10 mouse cellular contexts compared by ENCODE assay signal in the genomic region with DNA sequence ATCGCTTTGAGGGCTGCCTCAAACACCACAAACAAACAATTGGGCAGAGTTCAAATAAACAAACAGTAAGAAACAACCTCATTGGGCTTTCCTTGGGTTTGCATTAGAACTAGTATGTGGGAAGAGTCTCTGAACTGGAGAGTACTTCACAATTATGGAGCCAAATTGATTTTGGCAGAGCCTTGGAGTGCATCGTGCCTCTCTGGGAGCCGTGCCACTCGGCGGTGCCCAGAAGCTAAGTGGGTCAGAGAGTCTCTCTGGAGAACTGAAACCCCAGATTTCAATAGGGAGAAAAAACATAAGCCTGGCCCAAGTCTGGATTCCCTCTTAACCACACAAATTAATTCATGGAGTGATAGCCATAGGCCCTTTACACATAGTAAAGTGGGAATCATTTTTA.
A peak's percentile ranks its signal among the peaks of the same experiment; 100 is the strongest.
DNase-seq lines count a peak whose midpoint lies in the region; ATAC-seq lines count a peak whose summit lies in the region.
"Had no signal": no experiment of that assay in that cellular context is flagged by ENCODE, and none has a peak within 500 bp of the region (broad histone marks: within the 10 kb centered on the region; RNA-seq: fewer than 3 reads in every experiment).

No protein-coding gene starts in this region.

- H3K27ac ChIP-seq in heart, embryonic 11.5 days (ENCODE audit: low read depth, low read length): no peak overlapping the region
- H3K27ac ChIP-seq: liver, embryonic 14.5 days had no signal

- no peak overlapping the region for H3K4me3 ChIP-seq in heart, embryonic 11.5 days (ENCODE audit: low read depth, low read length)

- no peaks in the 10 kb centered on the region for H3K36me3 ChIP-seq in heart, embryonic 11.5 days (ENCODE audit: control insufficient read depth, insufficient read depth, low read length)

- H3K27me3 ChIP-seq in heart, embryonic 11.5 days (ENCODE audit: control insufficient read depth, insufficient read depth, low read length): no peaks in the 10 kb centered on the region

- no peaks in the 10 kb centered on the region for H3K9me3 ChIP-seq in heart, embryonic 11.5 days (replicated peaks; ENCODE audit: control insufficient read depth, low read length)

- no peak for ATAC-seq in heart, embryonic 11.5 days (replicated peaks; ENCODE audit: insufficient number of reproducible peaks, low FRiP score, low TSS enrichment)

- H3K4me1 ChIP-seq in heart, embryonic 11.5 days (ENCODE audit: control insufficient read depth, insufficient read depth, low read length): 0 out of 2 replicates have a peak, but pooled peaks cover 2% of the 10 kb centered on the region

- no peak overlapping the region for H3K9ac ChIP-seq in heart, embryonic 11.5 days (ENCODE audit: low read depth, low read length)
- H3K9ac ChIP-seq: liver, embryonic 14.5 days had no signal

- peak; percentile 60 for DNase-seq in heart, adult 8-10 months (ENCODE audit: low spot score)
- peak; percentile 60 to 61 for DNase-seq in adrenal gland, postnatal 36 days
- peak; percentile 62 to 68 for DNase-seq in cerebellum, postnatal 10 days
- peak; percentile 51 for DNase-seq in heart, postnatal 36 days
- DNase-seq in embryo, embryonic 9.5 days (ENCODE audit: extremely low spot score): no peak
- no peak for DNase-seq in ovary, postnatal 10 days (ENCODE audit: low spot score)
- DNase-seq in spleen, adult 18-20 months: no peak
- DNase-seq: kidney, postnatal 10 days had no signal

- WGBS in heart, embryonic 11.5 days (ENCODE audit: insufficient replicate concordance): 89% methylated on average over 5 of the region's 5 CpGs

- H3K4me2 ChIP-seq in heart, embryonic 11.5 days: no peak overlapping the region

- intact Hi-C loops in heart, postnatal 36 days (cut with DNase I): loop anchor here (5.0 kb wide), 1 partner anchor 54 kb away; no protein-coding TSS in a partner anchor

Comparison
In these comparisons a context has a peak if more than half of its experiments do, and no peak if none do; other contexts are left out.
1. DNase-seq: peak in heart, adult 8-10 months (single experiment), adrenal gland, postnatal 36 days (2 of 2), cerebellum, postnatal 10 days (2 of 2) and heart, postnatal 36 days (2 of 2); none in embryo, embryonic 9.5 days (single experiment), ovary, postnatal 10 days (single experiment) and spleen, adult 18-20 months (0 of 2).